Mouse (Mus musculus) liver, adult 2 months (tissue): ENCODE data around the gene Shc2.

Experiments
- CTCF ChIP-seq: fragments of 200-500 bp; IDR thresholded peaks from 2 replicates; pipeline ENCODE4 v1.5.1; 2011; ENCODE audit warnings: low read depth, low read length, control low read depth
- POLR2A ChIP-seq: fragments of 200-500 bp; IDR thresholded peaks from 2 replicates; pipeline ENCODE4 v1.6.1; 2011; ENCODE audit warnings: low read length, control low read depth; ENCODE audit not compliant: insufficient read depth; ENCODE audit errors: extremely low read depth

DNA sequence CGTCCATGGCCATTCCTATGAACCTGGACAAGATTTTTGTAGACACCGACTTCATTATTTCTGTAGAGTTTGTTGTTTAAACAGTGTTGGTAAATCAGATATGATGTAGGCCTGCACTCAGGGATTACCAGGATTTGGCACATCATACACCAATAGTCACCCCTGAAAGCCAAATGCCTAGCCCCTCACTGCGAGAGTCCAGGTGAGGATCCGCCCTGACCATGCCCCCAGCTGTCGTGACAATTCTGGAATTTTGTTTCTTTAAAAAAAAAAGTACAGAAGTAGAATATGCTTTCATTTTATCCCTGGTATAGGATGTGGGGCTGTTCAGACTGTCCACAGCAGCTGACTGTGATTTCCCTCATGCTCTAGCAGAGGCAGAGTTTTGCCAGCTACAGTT is 67.8 kb downstream of the Shc2 start:
- TF ChIP-seq POLR2A: no peak
- no peak for TF ChIP-seq CTCF
